Mouse (Mus musculus) heart, embryonic 11.5 days (tissue): Measurements from ENCODE around the gene Ndufa3. TPM values are rescaled to one million over a fixed set of nuclear protein-coding genes. Genes with fewer than 3 reads are reported as not detected.

Source experiments
- ATAC-seq: fragments of 200-750 bp; cut with Nextera tagmentation; replicated peaks from 2 replicates; pipeline ENCODE4 v1.8.0; 2017; ENCODE audit warnings: moderate library complexity; ENCODE audit not compliant: insufficient number of reproducible peaks, low FRiP score, low TSS enrichment
- H3K27ac ChIP-seq: fragments of 300-500 bp; sonication (generic); 2 replicates; pipeline ENCODE4 v1.5.1; 2014; ENCODE audit warnings: mild to moderate bottlenecking, low read depth, low read length
- H3K27me3 ChIP-seq: fragments of 300-500 bp; sonication (generic); 2 replicates; pipeline ENCODE4 v1.6.1; 2014; ENCODE audit warnings: mild to moderate bottlenecking, low read length, mixed read lengths; ENCODE audit not compliant: control insufficient read depth, insufficient read depth
- H3K36me3 ChIP-seq: fragments of 300-500 bp; sonication (generic); 2 replicates; pipeline ENCODE4 v1.6.1; 2014; ENCODE audit warnings: mild to moderate bottlenecking, low read length, moderate library complexity, mixed read lengths; ENCODE audit not compliant: control insufficient read depth, insufficient read depth
- H3K4me1 ChIP-seq: fragments of 300-500 bp; sonication (generic); 2 replicates; pipeline ENCODE4 v1.6.1; 2014; ENCODE audit warnings: low read length; ENCODE audit not compliant: control insufficient read depth, insufficient read depth
- H3K4me2 ChIP-seq: fragments of 300-500 bp; sonication (generic); 2 replicates; pipeline ENCODE4 v1.6.1; 2014; ENCODE audit warnings: mild to moderate bottlenecking, moderate library complexity
- H3K4me3 ChIP-seq: fragments of 300-500 bp; sonication (generic); 2 replicates; pipeline ENCODE4 v1.5.1; 2014; ENCODE audit warnings: low read depth, low read length
- H3K9ac ChIP-seq: fragments of 300-500 bp; sonication (generic); 2 replicates; pipeline ENCODE4 v1.6.1; 2014; ENCODE audit warnings: mild to moderate bottlenecking, low read depth, low read length, moderate library complexity
- H3K9me3 ChIP-seq: fragments of 300-500 bp; sonication (generic); replicated peaks from 2 replicates; pipeline ENCODE4 v1.6.1; 2016; ENCODE audit warnings: low read length; ENCODE audit not compliant: control insufficient read depth
- WGBS: fragments of 180-500 bp; shearing (Covaris S2); extraction: QIAGEN DNeasy Blood & Tissue Kit; methylation state at CpG from one replicate; pipeline ENCODE4 v1.1.7; 2014; ENCODE audit not compliant: insufficient replicate concordance; 5-methylcytosine and 5-hydroxymethylcytosine counted together
- polyA plus RNA-seq: library from polyadenylated mRNA; unstranded; fragments of >200 nt; fragmentation: Nextera tagmentation; extraction: Ambion mirVana; gene quantifications from 2 replicates; pipeline ENCODE4 v1.2.1, GENCODE M21; 2014

The Ndufa3 gene
- polyA plus RNA-seq, 1 experiment from 2014 or later, result 642 TPM

DNA sequence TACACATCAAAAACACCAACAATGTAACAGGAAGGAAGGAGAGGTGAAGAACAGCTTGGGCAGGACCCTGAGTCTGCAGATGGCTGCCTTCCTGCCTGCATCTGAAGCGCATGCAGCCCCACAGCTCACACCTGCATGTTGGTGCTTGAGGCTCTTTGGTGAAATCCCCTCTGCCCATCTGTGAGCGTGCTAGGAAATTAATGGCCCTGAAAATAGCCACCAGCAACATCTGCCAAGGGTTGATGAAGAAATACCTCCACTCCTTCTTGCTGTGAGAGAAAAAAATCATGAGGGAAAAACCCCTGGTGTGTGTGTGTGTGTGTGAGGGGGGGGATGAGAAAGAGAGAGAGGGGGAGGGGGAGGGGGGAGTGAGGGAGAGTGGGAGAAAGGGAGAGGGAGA is 37.1 kb upstream of the Ndufa3 start:
- no peaks in the 10 kb centered on the region for H3K9me3 ChIP-seq
- ATAC-seq, result no peak
- H3K27ac ChIP-seq, result no peak overlapping the region
- 63% methylated on average over 2 of the region's 2 CpGs for WGBS
- no peak overlapping the region for H3K4me3 ChIP-seq
- no peak overlapping the region for H3K4me2 ChIP-seq
- H3K36me3 ChIP-seq, result no peaks in the 10 kb centered on the region
- no peaks in the 10 kb centered on the region for H3K27me3 ChIP-seq
- H3K9ac ChIP-seq, result no peak overlapping the region
- H3K4me1 ChIP-seq, result no peaks in the 10 kb centered on the region

GRCm38 (mm10) chr7:3585763-3586162 is 31.4 kb upstream of the Ndufa3 start:
- Histone ChIP-seq H3K9me3 (no peaks in the 10 kb centered on the region), H3K36me3 (no peaks in the 10 kb centered on the region), H3K4me3 (no peak overlapping the region), H3K4me1 (no peaks in the 10 kb centered on the region), H3K9ac (no peak overlapping the region), H3K4me2 (peak overlapping the region; percentile 27; the same call in 1 of the 2 replicates), H3K27ac (no peak overlapping the region), H3K27me3 (no peaks in the 10 kb centered on the region)
- WGBS, result 5% methylated on average over 6 of the region's 6 CpGs
- ATAC-seq, result no peak

GRCm38 (mm10) chr7:3586255-3586654 is 30.9 kb upstream of the Ndufa3 start:
- H3K4me3 ChIP-seq, result no peak overlapping the region
- H3K4me1 ChIP-seq, result no peaks in the 10 kb centered on the region
- no peak overlapping the region for H3K27ac ChIP-seq
- H3K9me3 ChIP-seq, result no peaks in the 10 kb centered on the region
- no peaks in the 10 kb centered on the region for H3K36me3 ChIP-seq
- H3K27me3 ChIP-seq, result no peaks in the 10 kb centered on the region
- H3K9ac ChIP-seq, result no peak overlapping the region
- H3K4me2 ChIP-seq, result peak overlapping the region; percentile 27; the same call in 1 of the 2 replicates
- whole genome bisulfite sequencing, result 6% methylated on average over 5 of the region's 5 CpGs
- ATAC-seq, result no peak

GRCm38 (mm10) chr7:3587292-3587691 is 29.9 kb upstream of the Ndufa3 start:
- no peak overlapping the region for H3K9ac ChIP-seq
- no peak overlapping the region for H3K4me3 ChIP-seq
- H3K4me1 ChIP-seq, result no peaks in the 10 kb centered on the region
- 68% methylated on average over 1 of the region's 1 CpGs for WGBS
- H3K36me3 ChIP-seq, result no peaks in the 10 kb centered on the region
- no peaks in the 10 kb centered on the region for H3K27me3 ChIP-seq
- H3K9me3 ChIP-seq, result no peaks in the 10 kb centered on the region
- H3K27ac ChIP-seq, result no peak overlapping the region
- H3K4me2 ChIP-seq, result no peak overlapping the region
- ATAC-seq, result no peak

- Histone ChIP-seq H3K9me3 (no peaks in the 10 kb centered on the region), H3K4me3 (no peak overlapping the region), H3K9ac (no peak overlapping the region), H3K4me2 (no peak overlapping the region), H3K4me1 (no peaks in the 10 kb centered on the region), H3K27ac (no peak overlapping the region), H3K36me3 (no peaks in the 10 kb centered on the region), H3K27me3 (no peaks in the 10 kb centered on the region)
- WGBS, result 68% methylated on average over 3 of the region's 3 CpGs
- no peak for ATAC-seq
These were observed 26.6 kb upstream of the Ndufa3 start for GRCm38 (mm10) chr7:3590550-3590949.

DNA sequence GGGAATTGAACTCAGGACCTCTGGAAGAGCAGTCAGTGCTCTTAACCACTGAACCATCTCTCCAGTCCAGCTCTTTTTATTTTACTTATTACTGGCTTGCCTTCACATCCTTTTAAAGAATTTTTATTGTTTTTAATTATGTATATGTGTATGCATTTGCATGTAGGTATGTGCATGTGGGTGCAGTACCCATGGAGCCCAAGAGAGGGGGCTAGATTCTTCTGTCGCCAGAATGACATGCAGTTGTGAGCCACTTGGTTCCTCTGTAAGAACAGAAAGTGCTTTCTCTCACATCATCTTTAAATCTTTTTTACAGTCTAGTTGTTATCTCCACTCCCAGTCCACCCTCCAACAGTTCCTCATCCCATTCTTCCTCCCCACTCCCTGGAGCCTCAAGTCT is 25.6 kb upstream of the Ndufa3 start:
- H3K9ac ChIP-seq, result no peak overlapping the region
- no peaks in the 10 kb centered on the region for H3K36me3 ChIP-seq
- H3K27me3 ChIP-seq, result no peaks in the 10 kb centered on the region
- no peak overlapping the region for H3K4me3 ChIP-seq
- no peak for ATAC-seq
- 54% methylated on average over 1 of the region's 1 CpGs for WGBS
- H3K27ac ChIP-seq, result no peak overlapping the region
- no peaks in the 10 kb centered on the region for H3K4me1 ChIP-seq
- H3K9me3 ChIP-seq, result no peaks in the 10 kb centered on the region
- H3K4me2 ChIP-seq, result no peak overlapping the region

DNA sequence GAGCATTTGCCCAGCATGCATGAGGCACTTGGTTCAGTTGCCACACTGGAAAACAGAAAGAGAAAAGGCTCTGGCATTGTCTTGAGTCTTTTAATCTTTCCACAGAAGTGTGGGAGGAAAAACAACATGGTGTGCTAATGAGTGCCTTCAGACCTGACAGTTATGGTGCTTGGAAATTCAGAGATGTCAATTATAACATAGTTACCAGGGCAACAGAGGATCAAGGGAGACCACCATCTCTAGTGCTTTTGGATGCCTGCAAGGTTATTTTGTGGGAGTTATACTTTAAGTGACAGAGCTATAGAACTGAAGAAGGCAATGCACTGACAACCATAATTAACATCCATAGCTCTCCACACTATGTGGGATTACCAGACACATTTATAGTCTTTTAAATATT is 23.3 kb upstream of the Ndufa3 start:
- Histone ChIP-seq H3K4me2 (no peak overlapping the region), H3K9me3 (no peaks in the 10 kb centered on the region), H3K27me3 (no peaks in the 10 kb centered on the region), H3K4me3 (no peak overlapping the region), H3K9ac (no peak overlapping the region), H3K4me1 (no peaks in the 10 kb centered on the region), H3K36me3 (no peaks in the 10 kb centered on the region), H3K27ac (no peak overlapping the region)
- ATAC-seq, result no peak

DNA sequence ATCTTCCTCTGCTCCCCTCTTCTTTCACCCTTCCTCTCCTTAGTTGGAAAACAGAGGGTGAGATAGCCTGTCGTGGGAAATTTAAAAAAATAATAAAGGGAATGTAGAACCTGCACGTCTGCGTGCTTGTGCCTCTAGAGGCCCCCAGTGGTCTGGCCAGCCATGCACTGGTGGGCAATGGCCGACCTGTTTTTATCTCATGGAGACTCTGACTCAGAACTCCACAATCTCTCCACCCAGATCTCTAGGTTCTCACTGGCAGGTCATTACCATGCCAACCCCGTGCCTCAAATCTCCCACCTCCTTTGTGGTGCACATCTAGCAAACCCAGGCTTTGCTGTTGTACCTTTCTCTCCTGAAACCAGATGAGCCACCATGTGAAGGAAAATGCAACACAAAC is 22.5 kb upstream of the Ndufa3 start:
- Histone ChIP-seq H3K4me1 (no peaks in the 10 kb centered on the region), H3K27me3 (no peaks in the 10 kb centered on the region), H3K9ac (0 out of 2 replicates have a peak overlapping the region, but pooled peaks have one; percentile 5), H3K4me2 (peak overlapping the region; percentile 51), H3K27ac (no peak overlapping the region), H3K4me3 (no peak overlapping the region), H3K9me3 (no peaks in the 10 kb centered on the region), H3K36me3 (no peaks in the 10 kb centered on the region)
- no peak for ATAC-seq
- WGBS, result 15% methylated on average over 5 of the region's 5 CpGs

- Histone ChIP-seq H3K27me3 (no peaks in the 10 kb centered on the region), H3K27ac (no peak overlapping the region), H3K9ac (0 out of 2 replicates have a peak overlapping the region, but pooled peaks have one; percentile 5), H3K4me2 (peak overlapping the region; percentile 51), H3K9me3 (no peaks in the 10 kb centered on the region), H3K4me3 (no peak overlapping the region), H3K36me3 (no peaks in the 10 kb centered on the region), H3K4me1 (no peaks in the 10 kb centered on the region)
- WGBS, result 11% methylated on average over 9 of the region's 9 CpGs
- ATAC-seq, result no peak
These were observed 22.0 kb upstream of the Ndufa3 start for GRCm38 (mm10) chr7:3595146-3595545.
